Mouse (Mus musculus): ENCODE measurements around the gene Pbx2. TPM values are rescaled to one million over a fixed set of nuclear protein-coding genes. Genes with fewer than 3 reads are reported as not detected.

Pbx2 gene
- polyA plus RNA-seq, 1 experiment from 2014 or later, result 6.5 TPM

GRCm38 (mm10) chr17:34588767-34589166, 2.3 kb upstream of the Pbx2 start:
- H3K9me3 ChIP-seq (ENCODE audit: control insufficient read depth), result no peaks in the 10 kb centered on the region
- peaks cover 8% of the 10 kb centered on the region; the same call in 1 of the 2 replicates for H3K4me1 ChIP-seq (replicated peaks; ENCODE audit: control insufficient read depth, insufficient read depth, low read length)
- WGBS, result 77% methylated on average over 3 of the region's 3 CpGs
- TF ChIP-seq CTCF (IDR thresholded peaks at IDR 0.05; ENCODE audit: low read depth), result no peak
- H3K4me2 ChIP-seq (replicated peaks; ENCODE audit: low read depth), result peak overlapping the region; percentile 99
- no peak overlapping the region for H3K27ac ChIP-seq (ENCODE audit: low read depth, low read length)
- no peaks in the 10 kb centered on the region for H3K36me3 ChIP-seq (ENCODE audit: control insufficient read depth, insufficient read depth)
- ATAC-seq, result no peak
- H3K4me3 ChIP-seq (ENCODE audit: low read depth, low read length), result no peak overlapping the region
- H3K9ac ChIP-seq (ENCODE audit: low read depth, low read length), result no peak overlapping the region
- no peaks in the 10 kb centered on the region for H3K27me3 ChIP-seq (replicated peaks; ENCODE audit: control insufficient read depth, insufficient read depth, low read length)

- H3K4me2 ChIP-seq (replicated peaks; ENCODE audit: low read depth), result peak overlapping the region; percentile 99
- H3K27ac ChIP-seq (ENCODE audit: low read depth, low read length), result peak overlapping the region; percentile 66
- no peak for ATAC-seq
- 63% methylated on average over 7 of the region's 7 CpGs for WGBS
- H3K36me3 ChIP-seq (ENCODE audit: control insufficient read depth, insufficient read depth), result peaks cover 2% of the 10 kb centered on the region; the same call in 1 of the 2 replicates
- TF ChIP-seq CTCF (IDR thresholded peaks at IDR 0.05; ENCODE audit: low read depth), result no peak
- H3K4me3 ChIP-seq (ENCODE audit: low read depth, low read length), result no peak overlapping the region
- H3K4me1 ChIP-seq (replicated peaks; ENCODE audit: control insufficient read depth, insufficient read depth, low read length), result peaks cover 8% of the 10 kb centered on the region; the same call in 1 of the 2 replicates
- H3K27me3 ChIP-seq (replicated peaks; ENCODE audit: control insufficient read depth, insufficient read depth, low read length), result no peaks in the 10 kb centered on the region
- no peaks in the 10 kb centered on the region for H3K9me3 ChIP-seq (ENCODE audit: control insufficient read depth)
- H3K9ac ChIP-seq (ENCODE audit: low read depth, low read length), result no peak overlapping the region
Observed at GRCm38 (mm10) chr17:34589206-34589605, 1.9 kb upstream of the Pbx2 start.

- peaks cover 8% of the 10 kb centered on the region; the same call in 1 of the 2 replicates for H3K4me1 ChIP-seq (replicated peaks; ENCODE audit: control insufficient read depth, insufficient read depth, low read length)
- H3K27me3 ChIP-seq (replicated peaks; ENCODE audit: control insufficient read depth, insufficient read depth, low read length), result no peaks in the 10 kb centered on the region
- no peaks in the 10 kb centered on the region for H3K9me3 ChIP-seq (ENCODE audit: control insufficient read depth)
- no peak within 1 kb of the TSS for H3K9ac ChIP-seq (ENCODE audit: low read depth, low read length)
- 24% methylated on average over 7 of the region's 7 CpGs for WGBS
- TF ChIP-seq CTCF (IDR thresholded peaks at IDR 0.05; ENCODE audit: low read depth), result no peak
- H3K4me2 ChIP-seq (replicated peaks; ENCODE audit: low read depth), result peak within 1 kb of the TSS; percentile 99
- no peak for ATAC-seq
- H3K4me3 ChIP-seq (ENCODE audit: low read depth, low read length), result peak within 1 kb of the TSS; percentile 11; the same call in 1 of the 2 replicates
- H3K27ac ChIP-seq (ENCODE audit: low read depth, low read length), result peak within 1 kb of the TSS; percentile 66
- peaks cover 7% of the 10 kb centered on the region; the same call in 1 of the 2 replicates for H3K36me3 ChIP-seq (ENCODE audit: control insufficient read depth, insufficient read depth)
Observed at GRCm38 (mm10) chr17:34589681-34590101, 1.4 kb upstream of the Pbx2 start, which contains the start of gene Gpsm3. Gpsm3 (plus strand) TSS chr17:34589806.

- peaks cover 13% of the 10 kb centered on the region; the same call in 1 of the 2 replicates for H3K36me3 ChIP-seq (ENCODE audit: control insufficient read depth, insufficient read depth)
- peak overlapping the region; percentile 11; the same call in 1 of the 2 replicates for H3K4me3 ChIP-seq (ENCODE audit: low read depth, low read length)
- no peak overlapping the region for H3K9ac ChIP-seq (ENCODE audit: low read depth, low read length)
- TF ChIP-seq CTCF (IDR thresholded peaks at IDR 0.05; ENCODE audit: low read depth), result no peak
- peak overlapping the region; percentile 99 for H3K4me2 ChIP-seq (replicated peaks; ENCODE audit: low read depth)
- H3K27ac ChIP-seq (ENCODE audit: low read depth, low read length), result peak overlapping the region; percentile 66
- WGBS, result 66% methylated on average over 15 of the region's 15 CpGs
- no peaks in the 10 kb centered on the region for H3K27me3 ChIP-seq (replicated peaks; ENCODE audit: control insufficient read depth, insufficient read depth, low read length)
- H3K9me3 ChIP-seq (ENCODE audit: control insufficient read depth), result no peaks in the 10 kb centered on the region
- peaks cover 8% of the 10 kb centered on the region; the same call in 1 of the 2 replicates for H3K4me1 ChIP-seq (replicated peaks; ENCODE audit: control insufficient read depth, insufficient read depth, low read length)
- no peak for ATAC-seq
Observed at GRCm38 (mm10) chr17:34590154-34590987, 695 bp upstream of the Pbx2 start.

GRCm38 (mm10) chr17:34591994-34592375, 919 bp downstream of the Pbx2 start:
- WGBS, result 1% methylated on average over 21 of the region's 35 CpGs
- H3K27ac ChIP-seq (ENCODE audit: low read depth, low read length), result peak overlapping the region; percentile 87
- H3K4me3 ChIP-seq (ENCODE audit: low read depth, low read length), result peak overlapping the region; percentile 69
- peaks cover 25% of the 10 kb centered on the region; the same call in 1 of the 2 replicates for H3K36me3 ChIP-seq (ENCODE audit: control insufficient read depth, insufficient read depth)
- peak; percentile 43 for ATAC-seq
- TF ChIP-seq CTCF (IDR thresholded peaks at IDR 0.05; ENCODE audit: low read depth), result no peak
- no peaks in the 10 kb centered on the region for H3K27me3 ChIP-seq (replicated peaks; ENCODE audit: control insufficient read depth, insufficient read depth, low read length)
- no peaks in the 10 kb centered on the region for H3K9me3 ChIP-seq (ENCODE audit: control insufficient read depth)
- peak overlapping the region; percentile 78 for H3K9ac ChIP-seq (ENCODE audit: low read depth, low read length)
- peak overlapping the region; percentile 99 for H3K4me2 ChIP-seq (replicated peaks; ENCODE audit: low read depth)
- peaks cover 8% of the 10 kb centered on the region; the same call in 1 of the 2 replicates for H3K4me1 ChIP-seq (replicated peaks; ENCODE audit: control insufficient read depth, insufficient read depth, low read length)
